Mouse (Mus musculus) forelimb bud, embryonic 11.5 days (tissue): ENCODE data around the gene Cycs.
"Not testable (repeated sequence)": the region's sequence is repeated elsewhere in the genome, so short reads cannot be mapped to it uniquely, and the experiment has no call there.

Experiments used
- DNase-seq: peaks from one replicate; pipeline ENCODE4 v3.0.0-alpha.2; 2012; ENCODE audit warnings: low read depth, low spot score

Cycs gene

GRCm38 (mm10) chr6:50566141-50566996, at the start of gene Cycs:
Gene Cycs, minus strand, starts transcription at chr6:50566538.
- peak; percentile 100 for DNase-seq

- peak; percentile 63 for DNase-seq
These were observed 35.3 kb upstream of the Cycs start for GRCm38 (mm10) chr6:50601620-50602019.

- DNase-seq = no peak
These were observed 32.2 kb upstream of the Cycs start for GRCm38 (mm10) chr6:50598560-50598959.

GRCm38 (mm10) chr6:50596301-50597211, 30.2 kb upstream of the Cycs start, which contains the start of gene 4921507P07Rik:
Gene 4921507P07Rik, minus strand, starts transcription at chr6:50596632.
- DNase-seq = peak; percentile 92

GRCm38 (mm10) chr6:50594372-50594771, 28.0 kb upstream of the Cycs start:
- DNase-seq = no peak

GRCm38 (mm10) chr6:50593334-50593845, 27.1 kb upstream of the Cycs start:
- DNase-seq = no peak

GRCm38 (mm10) chr6:50590234-50590633, 23.9 kb upstream of the Cycs start:
- no peak for DNase-seq

GRCm38 (mm10) chr6:50588251-50588650, 21.9 kb upstream of the Cycs start:
- DNase-seq = peak; percentile 79

- no peak for DNase-seq
These were observed 21.1 kb upstream of the Cycs start for GRCm38 (mm10) chr6:50587412-50587811.

GRCm38 (mm10) chr6:50586316-50586715, 20.0 kb upstream of the Cycs start:
- DNase-seq = no peak

GRCm38 (mm10) chr6:50585733-50586132, 19.4 kb upstream of the Cycs start:
- no peak for DNase-seq

GRCm38 (mm10) chr6:50571661-50572060, 5.3 kb upstream of the Cycs start:
- no peak for DNase-seq

- no peak for DNase-seq
These were observed 588 bp upstream of the Cycs start for GRCm38 (mm10) chr6:50566997-50567255.

- no peak for DNase-seq
These were observed 2.7 kb downstream of the Cycs start for GRCm38 (mm10) chr6:50563651-50564050.

- DNase-seq = no peak
These were observed 3.9 kb downstream of the Cycs start for GRCm38 (mm10) chr6:50562421-50562820.

GRCm38 (mm10) chr6:50560776-50561175, 5.6 kb downstream of the Cycs start:
- DNase-seq = no peak

GRCm38 (mm10) chr6:50558877-50559276, 7.5 kb downstream of the Cycs start:
- no peak for DNase-seq

GRCm38 (mm10) chr6:50557566-50557965, 8.8 kb downstream of the Cycs start:
- DNase-seq = no peak

GRCm38 (mm10) chr6:50554223-50554622, 12.1 kb downstream of the Cycs start:
- not testable (repeated sequence) for DNase-seq

GRCm38 (mm10) chr6:50552881-50553518, 13.3 kb downstream of the Cycs start:
- no peak for DNase-seq

GRCm38 (mm10) chr6:50549791-50550190, 16.5 kb downstream of the Cycs start:
- DNase-seq = no peak

GRCm38 (mm10) chr6:50549051-50549450, 17.3 kb downstream of the Cycs start:
- DNase-seq = no peak
